Mouse (Mus musculus) embryonic facial prominence, embryonic 10.5 days (tissue): ENCODE data around the gene Pik3r1. TPM values are rescaled to one million over a fixed set of nuclear protein-coding genes. Genes with fewer than 3 reads are reported as not detected.

Experiments
- DNase-seq: peaks from one replicate; pipeline ENCODE4 v3.0.0-alpha.2; 2017; ENCODE audit warnings: low spot score
- H3K27ac ChIP-seq: fragments of 300-500 bp; sonication (generic); replicated peaks from 2 replicates; pipeline ENCODE4 v1.5.1; 2016; ENCODE audit warnings: mild to moderate bottlenecking
- H3K27me3 ChIP-seq: fragments of 300-500 bp; sonication (generic); replicated peaks from 2 replicates; pipeline ENCODE4 v1.6.1; 2016; ENCODE audit warnings: low read depth, mild to moderate bottlenecking; ENCODE audit not compliant: poor library complexity, severe bottlenecking
- H3K36me3 ChIP-seq: fragments of 300-500 bp; sonication (generic); replicated peaks from 2 replicates; pipeline ENCODE4 v1.6.1; 2016; ENCODE audit warnings: mild to moderate bottlenecking, moderate library complexity
- H3K4me1 ChIP-seq: fragments of 300-500 bp; sonication (generic); 2 replicates; pipeline ENCODE4 v1.6.1; 2016
- H3K4me3 ChIP-seq: fragments of 300-500 bp; sonication (generic); 2 replicates; pipeline ENCODE4 v1.5.1; 2016; ENCODE audit warnings: mild to moderate bottlenecking, moderate library complexity
- H3K9me3 ChIP-seq: fragments of 300-500 bp; sonication (generic); 2 replicates; pipeline ENCODE4 v1.6.1; 2016; ENCODE audit warnings: mild to moderate bottlenecking
- WGBS: fragments of 180-500 bp; shearing (Covaris S2); methylation state at CpG from one replicate; pipeline ENCODE4 v1.1.7; 2016; 5-methylcytosine and 5-hydroxymethylcytosine counted together
- polyA plus RNA-seq: library from polyadenylated mRNA; unstranded; fragments of >200 nt; fragmentation: Nextera tagmentation; extraction: Ambion mirVana; gene quantifications from 2 replicates; pipeline ENCODE4 v1.2.1, GENCODE M21; 2016

The Pik3r1 gene
- polyA plus RNA-seq, 1 experiment from 2014 or later = 18.9 TPM

DNA sequence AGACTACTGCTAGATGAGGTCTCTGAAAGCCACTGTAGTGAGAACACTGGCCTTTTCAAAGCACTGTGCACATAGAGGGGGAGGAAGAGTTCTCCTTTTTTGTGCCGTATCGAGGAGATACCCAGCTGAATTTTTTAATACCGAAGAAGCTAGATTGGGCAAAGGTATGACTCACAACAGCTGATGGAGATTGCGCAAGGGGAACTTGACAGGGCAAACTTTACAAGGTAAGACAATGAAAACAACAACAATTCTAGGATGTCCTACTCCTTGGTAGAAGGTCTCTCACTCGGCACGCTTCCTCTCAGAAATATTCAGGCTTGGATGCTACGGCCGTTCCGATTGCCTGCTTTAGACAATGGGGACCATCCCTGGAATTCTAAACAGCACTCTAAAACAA lies 55.9 kb downstream of the Pik3r1 start:
- no peak overlapping the region for H3K4me3 ChIP-seq
- no peaks in the 10 kb centered on the region for H3K27me3 ChIP-seq
- H3K27ac ChIP-seq = no peak overlapping the region
- no peaks in the 10 kb centered on the region for H3K9me3 ChIP-seq
- peaks cover 13% of the 10 kb centered on the region for H3K36me3 ChIP-seq
- WGBS = 90% methylated on average over 9 of the region's 9 CpGs
- DNase-seq = no peak
- H3K4me1 ChIP-seq = no peaks in the 10 kb centered on the region

DNA sequence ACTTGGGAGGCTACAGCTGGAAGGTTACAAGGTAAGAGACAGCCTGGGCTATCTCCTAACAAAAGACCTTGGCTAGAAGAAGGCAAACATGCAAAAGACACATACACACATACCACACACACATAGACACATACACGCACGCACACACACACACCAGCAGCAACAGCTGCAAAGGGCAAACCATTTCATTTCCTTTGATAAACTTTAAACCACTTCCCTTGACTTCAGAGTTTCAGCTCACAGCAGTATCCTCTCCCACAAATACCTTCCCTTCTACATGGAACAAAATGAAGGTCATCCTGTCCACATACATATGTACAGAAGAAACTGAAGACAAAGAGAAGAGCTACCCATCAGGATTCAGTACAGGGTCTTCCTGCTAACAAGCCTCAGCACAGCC lies 56.7 kb downstream of the Pik3r1 start:
- Histone ChIP-seq H3K4me1 (no peaks in the 10 kb centered on the region), H3K4me3 (no peak overlapping the region), H3K27me3 (no peaks in the 10 kb centered on the region), H3K9me3 (no peaks in the 10 kb centered on the region), H3K36me3 (peaks cover 17% of the 10 kb centered on the region), H3K27ac (no peak overlapping the region)
- DNase-seq = no peak
- WGBS = 94% methylated on average over 2 of the region's 2 CpGs

DNA sequence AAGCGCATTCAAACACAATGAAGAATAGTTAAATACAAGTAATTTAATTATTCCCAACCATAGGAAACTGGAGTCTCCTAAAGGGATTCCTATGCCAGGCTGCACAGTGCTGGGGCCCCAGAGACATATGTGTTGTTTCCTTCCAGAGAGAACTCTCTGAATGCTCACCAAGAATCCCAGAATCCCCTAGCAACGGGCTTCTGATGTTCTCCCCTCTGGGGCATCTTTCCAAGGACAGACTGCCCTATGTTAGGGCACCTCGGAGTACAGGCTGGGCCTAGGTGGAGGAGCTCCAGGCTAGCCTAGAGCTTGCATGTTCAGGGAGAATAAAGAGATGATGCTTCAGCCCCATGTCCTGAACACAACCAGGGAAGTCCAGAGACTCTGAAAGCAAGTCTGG lies 58.2 kb downstream of the Pik3r1 start:
- H3K4me3 ChIP-seq = no peak overlapping the region
- H3K36me3 ChIP-seq = peaks cover 24% of the 10 kb centered on the region
- no peaks in the 10 kb centered on the region for H3K27me3 ChIP-seq
- H3K27ac ChIP-seq = no peak overlapping the region
- H3K4me1 ChIP-seq = no peaks in the 10 kb centered on the region
- WGBS = 83% methylated on average over 3 of the region's 3 CpGs
- H3K9me3 ChIP-seq = no peaks in the 10 kb centered on the region
- DNase-seq = no peak

DNA sequence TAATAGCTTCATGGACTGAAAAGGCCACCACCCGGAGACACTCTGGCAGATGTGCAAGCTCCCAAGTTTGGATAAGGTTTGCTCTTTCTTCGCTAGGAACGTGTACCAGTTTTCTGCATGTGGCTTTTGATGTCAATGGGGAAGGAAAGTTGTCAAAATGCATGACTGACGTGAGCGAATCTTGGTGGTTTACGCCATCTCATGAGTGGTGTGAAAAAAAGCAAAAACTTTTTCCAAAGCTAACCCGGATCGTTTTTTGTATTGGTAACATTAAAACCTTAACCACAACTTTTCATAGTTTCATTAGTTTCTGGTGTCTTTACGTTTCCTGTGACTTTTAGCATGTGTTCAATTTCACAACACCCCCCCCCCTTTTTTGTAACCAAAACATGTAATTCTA lies 60.8 kb downstream of the Pik3r1 start:
- Histone ChIP-seq H3K4me1 (no peaks in the 10 kb centered on the region), H3K27me3 (no peaks in the 10 kb centered on the region), H3K9me3 (no peaks in the 10 kb centered on the region), H3K4me3 (no peak overlapping the region), H3K27ac (no peak overlapping the region), H3K36me3 (peaks cover 34% of the 10 kb centered on the region)
- 93% methylated on average over 9 of the region's 9 CpGs for WGBS
- no peak for DNase-seq

DNA sequence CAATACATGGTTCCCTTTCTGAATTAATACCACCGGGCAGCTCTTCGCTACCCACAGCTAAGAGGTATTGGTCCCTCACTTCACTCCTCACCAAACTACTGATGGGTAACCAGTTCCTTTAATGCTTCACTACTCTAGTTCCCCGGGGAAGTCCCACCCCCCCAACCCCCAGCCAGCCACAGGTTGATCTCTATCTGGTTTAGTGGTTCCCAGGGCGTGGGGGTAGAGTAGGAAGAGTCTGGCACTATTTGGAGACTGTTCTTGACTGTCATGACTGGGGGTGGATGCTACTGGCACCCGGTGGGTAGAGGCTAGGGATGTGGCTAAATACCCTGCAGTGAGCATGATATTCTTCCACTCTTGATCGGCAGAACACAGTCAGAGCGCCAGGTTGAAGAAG lies 61.6 kb downstream of the Pik3r1 start:
- H3K9me3 ChIP-seq = no peaks in the 10 kb centered on the region
- H3K4me1 ChIP-seq = no peaks in the 10 kb centered on the region
- peaks cover 39% of the 10 kb centered on the region for H3K36me3 ChIP-seq
- no peak overlapping the region for H3K27ac ChIP-seq
- DNase-seq = no peak
- WGBS = 87% methylated on average over 7 of the region's 7 CpGs
- H3K4me3 ChIP-seq = no peak overlapping the region
- no peaks in the 10 kb centered on the region for H3K27me3 ChIP-seq

DNA sequence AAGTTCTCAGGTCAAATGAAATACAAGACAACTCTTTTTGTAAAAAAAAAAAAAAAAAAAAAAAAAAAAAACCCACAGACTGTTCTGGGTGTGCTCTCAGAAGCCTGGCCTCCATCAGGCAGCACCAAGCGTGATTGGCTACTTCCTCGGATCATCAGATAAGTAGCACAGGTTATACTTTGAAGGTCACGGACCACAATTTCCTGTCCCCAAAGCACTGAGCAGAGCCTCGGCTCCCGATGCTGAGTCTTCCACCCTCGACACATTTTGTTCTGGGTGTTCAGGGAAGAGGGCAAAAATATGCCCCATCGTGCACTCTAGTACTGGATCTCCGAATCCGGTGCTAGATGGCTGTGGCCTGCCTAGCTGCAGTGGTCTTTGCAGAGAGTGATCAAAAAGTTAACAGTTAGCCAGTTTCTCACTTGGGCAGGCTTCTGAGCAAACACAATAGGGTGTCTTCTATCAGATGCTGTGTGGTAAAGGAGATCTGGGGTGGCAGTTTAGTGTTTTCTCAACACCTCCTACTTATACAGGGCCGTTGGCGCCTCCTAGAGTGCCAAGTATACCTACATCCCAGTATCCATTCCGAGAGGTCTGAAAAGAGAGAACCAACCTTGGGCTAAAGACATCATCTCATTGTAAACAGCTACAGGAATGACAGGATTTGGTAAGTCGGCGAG lies 65.8 kb downstream of the Pik3r1 start:
- Histone ChIP-seq H3K9me3 (no peaks in the 10 kb centered on the region), H3K4me3 (no peak overlapping the region), H3K4me1 (peaks cover 14% of the 10 kb centered on the region), H3K27ac (no peak overlapping the region), H3K27me3 (no peaks in the 10 kb centered on the region), H3K36me3 (peaks cover 42% of the 10 kb centered on the region)
- no peak for DNase-seq
- WGBS = 85% methylated on average over 14 of the region's 14 CpGs

DNA sequence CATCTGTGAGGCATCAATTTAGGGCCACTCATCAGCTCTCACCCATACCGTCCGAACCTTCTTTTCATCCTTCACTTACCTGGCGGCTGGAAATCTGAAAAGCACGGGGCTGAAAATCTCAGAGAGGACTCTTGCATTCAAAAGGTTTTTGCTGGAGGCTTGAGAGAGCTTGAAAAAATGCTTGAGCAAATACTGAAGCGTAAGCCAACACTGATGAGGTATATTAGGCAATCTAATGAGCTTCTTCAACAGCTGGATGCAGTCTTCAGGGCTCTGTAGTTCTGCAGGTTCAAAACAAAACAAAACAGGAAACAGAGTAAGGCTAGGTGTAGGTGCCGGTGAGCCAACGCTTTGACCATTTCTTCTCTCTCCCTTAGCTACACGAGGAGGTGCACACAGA lies 66.4 kb downstream of the Pik3r1 start:
- Histone ChIP-seq H3K4me3 (no peak overlapping the region), H3K27ac (no peak overlapping the region), H3K9me3 (no peaks in the 10 kb centered on the region), H3K4me1 (peaks cover 20% of the 10 kb centered on the region), H3K36me3 (peaks cover 42% of the 10 kb centered on the region), H3K27me3 (no peaks in the 10 kb centered on the region)
- DNase-seq = no peak
- 90% methylated on average over 8 of the region's 8 CpGs for WGBS

DNA sequence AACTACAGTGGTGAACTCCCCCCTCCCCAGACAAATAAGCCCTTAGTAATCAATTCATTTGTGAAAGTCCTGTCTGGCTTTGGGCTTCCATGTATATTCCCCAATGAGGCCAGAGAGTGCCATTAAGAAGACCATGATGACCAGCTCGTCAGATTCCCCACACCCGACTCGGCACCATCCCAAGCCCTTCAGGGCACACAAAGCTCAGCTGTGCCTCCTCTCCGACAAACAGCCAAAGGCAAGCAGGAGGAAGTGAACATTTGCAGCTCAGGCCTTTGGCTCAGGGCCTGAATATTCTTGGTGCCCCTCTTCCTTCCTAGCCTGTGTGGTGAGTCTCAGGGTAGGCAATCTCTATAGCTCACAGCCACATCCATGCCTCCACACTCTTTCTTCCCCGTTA lies 68.3 kb downstream of the Pik3r1 start:
- Histone ChIP-seq H3K27me3 (no peaks in the 10 kb centered on the region), H3K9me3 (no peaks in the 10 kb centered on the region), H3K36me3 (peaks cover 31% of the 10 kb centered on the region), H3K27ac (no peak overlapping the region), H3K4me3 (no peak overlapping the region), H3K4me1 (peaks cover 38% of the 10 kb centered on the region)
- 74% methylated on average over 5 of the region's 5 CpGs for WGBS
- DNase-seq = no peak

DNA sequence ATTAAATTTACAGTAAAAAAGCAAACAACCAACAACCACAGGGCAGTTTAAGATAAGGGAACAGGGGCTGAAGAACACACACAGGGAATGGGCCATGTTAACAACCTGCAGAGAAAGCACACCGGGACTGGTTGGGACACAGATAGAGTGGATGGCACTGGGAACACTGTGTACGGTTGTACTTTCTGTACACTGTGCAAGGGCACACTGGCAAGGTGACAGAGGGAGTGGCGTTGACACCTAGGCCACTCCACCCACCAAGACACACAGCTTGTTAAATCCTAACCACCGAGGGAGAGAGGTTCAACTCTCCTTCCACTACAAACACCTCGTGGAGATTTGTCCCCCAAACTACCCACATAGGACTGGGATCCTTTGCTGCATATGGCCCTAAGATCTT lies 70.1 kb downstream of the Pik3r1 start:
- H3K4me1 ChIP-seq = peaks cover 54% of the 10 kb centered on the region
- H3K27ac ChIP-seq = no peak overlapping the region
- no peaks in the 10 kb centered on the region for H3K9me3 ChIP-seq
- no peak for DNase-seq
- 91% methylated on average over 5 of the region's 5 CpGs for WGBS
- H3K36me3 ChIP-seq = peaks cover 28% of the 10 kb centered on the region
- H3K4me3 ChIP-seq = no peak overlapping the region
- peaks cover 5% of the 10 kb centered on the region; the same call in 1 of the 2 replicates for H3K27me3 ChIP-seq

DNA sequence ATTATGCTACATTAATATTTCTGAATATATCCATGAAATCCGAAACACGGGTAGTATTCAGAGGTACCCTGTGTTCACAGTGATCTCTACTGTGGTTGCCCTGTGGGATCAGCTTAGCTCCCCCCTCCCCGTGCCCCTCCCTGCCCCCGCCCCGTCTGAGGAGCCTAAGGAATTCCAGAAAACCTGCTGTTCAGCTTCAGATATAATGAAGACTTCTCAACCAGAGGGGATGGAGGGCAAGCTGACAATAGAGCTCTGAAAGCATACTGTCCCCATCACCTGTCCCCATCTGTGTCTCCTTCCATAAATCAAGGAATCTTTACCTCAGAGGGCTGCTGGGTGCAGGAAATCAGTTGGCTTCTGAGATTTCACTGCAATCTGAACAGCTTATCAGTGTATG lies 70.6 kb downstream of the Pik3r1 start:
- DNase-seq = no peak
- no peaks in the 10 kb centered on the region for H3K9me3 ChIP-seq
- 60% methylated on average over 5 of the region's 5 CpGs for WGBS
- 0 out of 2 replicates have a peak overlapping the region, but pooled peaks have one; percentile 19 for H3K27ac ChIP-seq
- H3K4me1 ChIP-seq = peaks cover 59% of the 10 kb centered on the region
- H3K27me3 ChIP-seq = peaks cover 6% of the 10 kb centered on the region; the same call in 1 of the 2 replicates
- no peak overlapping the region for H3K4me3 ChIP-seq
- peaks cover 24% of the 10 kb centered on the region for H3K36me3 ChIP-seq

DNA sequence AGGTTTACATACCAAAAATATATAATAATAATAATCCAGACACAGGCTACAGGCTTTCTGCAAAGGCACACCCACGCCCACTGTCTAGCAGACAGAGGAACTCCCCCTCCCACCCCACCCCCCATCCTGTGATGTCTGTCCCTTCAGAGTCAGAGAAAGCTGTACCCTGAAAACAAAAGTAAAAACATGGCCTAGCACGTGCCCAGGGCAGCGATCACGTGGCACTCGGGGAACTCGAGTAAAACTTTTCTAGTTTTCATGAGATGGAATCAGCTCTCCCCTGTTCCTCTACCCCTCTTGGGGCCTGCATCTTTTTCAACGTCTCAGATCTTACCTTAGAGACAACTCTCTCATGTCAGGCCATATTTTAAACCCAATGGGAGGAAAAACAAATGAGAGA lies 71.2 kb downstream of the Pik3r1 start:
- Histone ChIP-seq H3K27me3 (peaks cover 6% of the 10 kb centered on the region; the same call in 1 of the 2 replicates), H3K4me3 (no peak overlapping the region), H3K9me3 (no peaks in the 10 kb centered on the region), H3K27ac (no peak overlapping the region), H3K4me1 (peaks cover 63% of the 10 kb centered on the region), H3K36me3 (peaks cover 19% of the 10 kb centered on the region)
- 68% methylated on average over 7 of the region's 7 CpGs for WGBS
- DNase-seq = no peak

DNA sequence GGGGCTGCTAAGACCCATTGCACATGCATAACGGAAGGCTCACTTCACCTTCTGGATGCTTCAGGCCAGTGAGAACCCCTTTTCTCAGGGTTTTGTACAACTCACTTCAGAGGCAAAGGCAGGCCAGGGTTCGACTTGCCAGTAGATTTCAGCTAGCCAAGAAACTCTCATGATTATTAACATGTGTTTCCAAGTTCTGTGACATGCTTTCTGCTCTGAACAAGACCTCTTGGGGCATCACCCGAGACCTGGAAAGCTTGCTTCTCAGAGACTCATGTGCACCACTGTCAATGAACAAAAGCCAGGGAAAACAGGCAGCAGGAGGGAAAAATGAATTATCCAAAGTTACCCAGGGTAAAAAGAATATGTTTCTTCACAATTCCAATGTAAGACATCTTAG lies 71.7 kb downstream of the Pik3r1 start:
- 41% methylated on average over 3 of the region's 3 CpGs for WGBS
- Histone ChIP-seq H3K27ac (no peak overlapping the region), H3K36me3 (peaks cover 15% of the 10 kb centered on the region)

DNA sequence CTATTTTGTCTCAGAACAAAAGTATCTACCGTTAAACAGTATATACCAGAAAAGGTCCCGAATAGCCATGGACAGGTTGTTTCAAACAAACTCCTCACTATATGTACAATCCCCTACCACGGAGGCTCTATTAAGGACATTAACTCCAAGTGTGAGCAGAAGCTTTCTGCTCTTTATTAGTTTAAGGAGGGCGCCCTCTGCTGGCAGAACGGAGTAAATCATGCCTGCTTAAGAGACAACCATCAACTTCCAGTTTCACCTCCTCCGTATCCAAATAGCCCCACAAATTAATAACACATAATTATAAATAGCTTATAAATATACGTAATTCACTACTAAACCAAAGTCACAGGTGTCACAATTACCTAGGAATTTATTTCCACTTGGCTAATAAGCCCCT lies 72.1 kb downstream of the Pik3r1 start:
- peak; percentile 84 for DNase-seq
- WGBS = 6% methylated on average over 7 of the region's 7 CpGs
- Histone ChIP-seq H3K36me3 (peaks cover 11% of the 10 kb centered on the region), H3K4me3 (no peak overlapping the region), H3K9me3 (no peaks in the 10 kb centered on the region), H3K4me1 (peaks cover 72% of the 10 kb centered on the region), H3K27ac (no peak overlapping the region), H3K27me3 (peaks cover 6% of the 10 kb centered on the region; the same call in 1 of the 2 replicates)

More for the DNA sequence above, 71.7 kb downstream of the Pik3r1 start:
- H3K4me1 ChIP-seq = peaks cover 68% of the 10 kb centered on the region
- no peak overlapping the region for H3K4me3 ChIP-seq
- peaks cover 6% of the 10 kb centered on the region; the same call in 1 of the 2 replicates for H3K27me3 ChIP-seq
- H3K9me3 ChIP-seq = no peaks in the 10 kb centered on the region
- no peak for DNase-seq
